Mouse (Mus musculus) splenic B cell, adult 2 months (primary cell): ENCODE results near the gene Lefty2.
"Not testable (repeated sequence)": the region's sequence is repeated elsewhere in the genome, so short reads cannot be mapped to it uniquely, and the experiment has no call there.

Experiments used
- DNase-seq: peaks from one replicate; pipeline ENCODE4 v3.0.0-alpha.2; 2011; ENCODE audit warnings: low read depth, low spot score
- H3K27me3 ChIP-seq: 2 replicates; pipeline ENCODE4 v1.6.1; 2012; ENCODE audit warnings: mild to moderate bottlenecking, low read length, moderate library complexity, mixed read lengths; ENCODE audit not compliant: control insufficient read depth, poor library complexity, insufficient read depth, severe bottlenecking
- H3K36me3 ChIP-seq: 2 replicates; pipeline ENCODE4 v1.6.1; 2012; ENCODE audit warnings: mild to moderate bottlenecking, low read length, moderate library complexity, mixed read lengths; ENCODE audit not compliant: control insufficient read depth, poor library complexity, insufficient read depth, severe bottlenecking

Gene Lefty2

DNA sequence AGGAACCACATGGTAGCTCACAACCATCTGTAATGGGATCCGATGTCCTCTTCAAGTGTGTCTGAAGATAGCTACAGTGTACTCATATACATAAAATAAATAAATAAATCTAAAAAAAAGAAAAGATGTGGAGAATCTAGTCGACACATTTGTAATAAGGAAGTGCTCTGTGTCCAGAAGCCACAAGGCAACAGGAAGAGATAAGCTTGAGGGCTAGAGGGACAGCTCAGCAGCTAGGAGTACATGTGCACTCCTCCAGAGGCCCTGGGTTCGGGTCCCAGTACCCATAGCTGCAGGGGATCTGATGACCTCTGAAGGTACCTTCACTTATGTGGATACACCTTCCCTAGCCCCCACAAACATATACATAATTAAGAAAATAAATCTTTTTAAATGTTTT lies 11.1 kb upstream of the Lefty2 start:
- DNase-seq: no peak
- H3K36me3 ChIP-seq: no peaks in the 10 kb centered on the region
- no peaks in the 10 kb centered on the region for H3K27me3 ChIP-seq

DNA sequence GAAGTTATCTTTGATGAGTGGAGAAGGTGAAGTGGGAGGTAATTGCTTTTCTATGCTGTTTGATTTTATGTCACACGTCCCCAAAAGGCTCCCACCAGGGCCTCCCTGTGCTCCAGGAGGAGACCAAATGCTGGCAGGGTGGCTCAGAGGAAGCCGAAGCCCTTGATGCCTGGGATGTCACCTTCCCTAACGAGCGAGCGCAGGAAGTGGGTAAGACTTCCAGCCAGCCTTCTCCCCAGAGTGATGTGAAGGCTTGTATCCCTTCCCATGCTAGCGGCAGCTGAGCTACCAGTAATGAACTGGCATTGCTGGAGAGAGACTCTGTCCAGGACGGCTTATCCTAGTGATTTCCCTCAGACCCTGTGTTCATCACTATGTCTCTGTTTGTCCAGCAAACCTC lies 9.2 kb upstream of the Lefty2 start:
- H3K36me3 ChIP-seq: no peaks in the 10 kb centered on the region
- no peaks in the 10 kb centered on the region for H3K27me3 ChIP-seq
- no peak for DNase-seq

DNA sequence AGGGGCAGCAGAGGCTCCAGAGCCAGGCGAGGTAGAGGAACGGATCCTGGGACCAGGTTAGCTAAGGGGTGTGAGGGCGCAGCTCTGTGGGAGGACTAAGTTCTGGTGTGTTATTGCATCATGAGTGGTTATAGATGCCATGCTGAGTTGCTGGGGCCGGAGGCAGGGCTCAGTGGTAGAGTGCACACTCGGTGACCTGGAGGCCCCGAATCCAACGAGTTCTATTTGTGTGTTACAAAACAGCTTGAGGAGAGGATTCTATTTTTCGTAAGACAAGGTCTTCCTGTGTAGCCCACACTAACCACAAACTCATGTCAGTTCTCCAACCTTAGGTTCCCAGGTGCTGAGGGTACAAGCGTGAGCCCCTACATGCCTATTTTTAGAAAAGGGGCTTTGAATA lies 8.4 kb upstream of the Lefty2 start:
- Histone ChIP-seq H3K27me3 (no peaks in the 10 kb centered on the region), H3K36me3 (no peaks in the 10 kb centered on the region)
- peak; percentile 19 for DNase-seq

DNA sequence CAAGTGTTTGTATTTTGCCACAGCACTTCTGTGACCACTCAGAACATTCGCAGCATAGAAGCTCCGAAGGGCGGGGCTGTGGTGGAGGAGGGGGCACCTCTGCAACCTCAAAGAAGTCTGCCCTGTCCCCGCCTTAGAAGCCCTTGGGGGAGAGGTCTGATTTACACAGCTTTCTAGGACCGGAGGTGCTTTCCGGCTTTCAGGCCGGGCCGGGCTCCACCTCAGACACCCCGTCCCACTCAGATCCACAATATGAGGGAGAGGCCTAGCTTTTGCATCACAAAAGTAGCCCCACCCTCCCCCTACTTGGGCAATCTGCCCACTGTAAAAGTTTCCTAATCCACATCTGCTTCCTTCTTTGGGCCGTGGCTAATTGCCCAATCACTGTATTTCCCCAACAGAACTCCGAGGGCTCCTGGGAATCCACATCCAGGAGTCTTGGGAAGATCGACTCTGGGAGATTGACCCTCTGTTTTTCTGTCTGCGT lies 4.3 kb upstream of the Lefty2 start:
- peak; percentile 26 for DNase-seq
- Histone ChIP-seq H3K27me3 (no peaks in the 10 kb centered on the region), H3K36me3 (no peaks in the 10 kb centered on the region)

DNA sequence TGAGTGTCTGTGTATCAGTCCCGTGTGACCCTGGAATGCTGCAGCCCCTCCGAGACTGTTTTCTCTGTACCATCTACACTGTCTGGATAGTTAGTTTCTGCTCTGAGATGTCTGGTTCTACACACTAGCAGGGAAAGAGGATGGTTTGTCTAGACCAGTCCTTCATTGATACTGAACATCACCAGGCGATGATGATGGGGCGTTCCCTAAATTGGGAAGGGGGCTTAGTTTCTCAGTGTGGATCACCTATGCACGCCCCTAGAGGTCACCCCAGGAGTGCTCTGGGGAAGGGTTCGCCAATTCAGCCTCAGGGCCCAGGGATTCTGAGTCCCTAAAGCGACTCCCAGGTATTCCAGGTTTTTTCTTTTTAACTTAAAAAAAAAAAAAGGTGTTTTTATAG lies 3.7 kb upstream of the Lefty2 start:
- Histone ChIP-seq H3K27me3 (no peaks in the 10 kb centered on the region), H3K36me3 (no peaks in the 10 kb centered on the region)
- DNase-seq: no peak

DNA sequence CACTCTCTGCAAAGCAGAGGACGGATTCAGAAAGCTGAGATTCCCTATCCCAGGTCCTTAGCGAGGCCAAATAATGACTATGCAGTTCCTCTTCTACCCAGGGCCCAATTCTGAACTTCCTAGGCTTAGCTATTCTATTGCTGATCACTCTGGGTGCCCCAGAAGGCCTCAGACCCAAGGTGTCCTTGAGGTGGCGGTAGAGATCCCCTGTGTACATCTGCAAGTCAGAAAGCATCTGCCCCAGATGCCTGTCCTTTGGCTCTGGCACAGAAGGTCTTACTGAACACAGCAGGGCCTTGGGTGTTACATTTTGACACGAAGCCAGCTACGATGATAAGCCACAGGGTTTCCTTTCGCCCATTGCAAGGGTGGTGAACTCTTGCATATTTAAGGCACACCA lies 3.1 kb upstream of the Lefty2 start:
- Histone ChIP-seq H3K36me3 (no peaks in the 10 kb centered on the region), H3K27me3 (no peaks in the 10 kb centered on the region)
- peak; percentile 66 for DNase-seq

DNA sequence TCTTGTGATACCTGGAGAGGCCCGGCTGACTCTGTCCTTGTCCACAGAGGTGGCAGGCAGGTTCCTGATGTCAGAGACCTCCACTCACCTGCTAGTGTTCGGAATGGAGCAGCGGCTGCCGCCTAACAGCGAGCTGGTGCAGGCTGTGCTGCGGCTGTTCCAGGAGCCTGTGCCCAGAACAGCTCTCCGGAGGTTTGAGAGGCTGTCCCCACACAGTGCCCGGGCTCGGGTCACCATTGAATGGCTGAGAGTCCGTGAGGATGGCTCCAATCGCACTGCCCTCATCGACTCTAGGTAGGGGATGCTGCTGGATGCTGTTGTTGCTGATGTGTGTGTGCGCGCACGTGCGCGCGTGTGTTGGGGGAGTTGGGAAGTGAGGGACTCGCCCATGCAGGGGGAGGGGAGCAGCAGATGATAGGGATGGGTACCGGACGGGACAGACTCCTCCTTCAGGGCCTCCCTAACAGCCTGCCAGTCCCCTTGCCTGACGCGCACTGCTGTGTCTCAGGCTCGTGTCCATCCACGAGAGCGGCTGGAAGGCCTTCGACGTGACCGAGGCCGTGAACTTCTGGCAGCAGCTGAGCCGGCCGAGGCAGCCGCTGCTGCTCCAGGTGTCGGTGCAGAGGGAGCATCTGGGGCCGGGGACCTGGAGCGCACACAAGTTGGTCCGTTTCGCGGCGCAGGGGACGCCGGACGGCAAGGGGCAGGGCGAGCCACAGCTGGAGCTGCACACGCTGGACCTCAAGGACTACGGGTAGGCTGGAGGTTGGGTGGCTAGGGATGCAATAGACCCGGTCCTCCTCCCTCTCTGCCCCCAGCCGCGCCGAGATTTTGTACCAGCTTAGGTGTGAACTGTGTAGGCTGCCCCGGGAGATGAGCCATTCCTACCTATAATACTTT lies 1.4 kb downstream of the Lefty2 start:
- not testable (repeated sequence) for H3K36me3 ChIP-seq, DNase-seq, H3K27me3 ChIP-seq

DNA sequence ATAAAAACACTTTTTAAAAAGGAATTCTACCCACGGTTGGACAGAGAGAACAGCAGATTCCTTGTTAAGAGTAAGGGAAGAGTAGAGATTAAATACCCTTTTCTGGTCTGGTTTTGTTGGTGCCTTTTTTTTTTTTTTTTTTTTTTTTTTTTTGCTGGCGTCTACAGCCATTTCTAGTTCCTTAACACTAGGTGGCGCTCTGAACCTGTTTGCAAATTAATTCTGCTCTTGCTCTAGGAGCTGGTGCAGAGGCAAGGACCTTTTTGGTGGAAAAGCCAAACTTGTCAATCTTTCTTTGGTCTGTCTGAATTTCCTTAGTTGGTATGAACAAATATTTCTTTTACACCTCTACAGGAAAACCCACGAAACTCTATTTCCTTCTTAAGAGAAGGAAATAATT lies 8.2 kb downstream of the Lefty2 start:
- DNase-seq: peak; percentile 77
- Histone ChIP-seq H3K27me3 (no peaks in the 10 kb centered on the region), H3K36me3 (no peaks in the 10 kb centered on the region; the same call in 1 of the 2 replicates)

DNA sequence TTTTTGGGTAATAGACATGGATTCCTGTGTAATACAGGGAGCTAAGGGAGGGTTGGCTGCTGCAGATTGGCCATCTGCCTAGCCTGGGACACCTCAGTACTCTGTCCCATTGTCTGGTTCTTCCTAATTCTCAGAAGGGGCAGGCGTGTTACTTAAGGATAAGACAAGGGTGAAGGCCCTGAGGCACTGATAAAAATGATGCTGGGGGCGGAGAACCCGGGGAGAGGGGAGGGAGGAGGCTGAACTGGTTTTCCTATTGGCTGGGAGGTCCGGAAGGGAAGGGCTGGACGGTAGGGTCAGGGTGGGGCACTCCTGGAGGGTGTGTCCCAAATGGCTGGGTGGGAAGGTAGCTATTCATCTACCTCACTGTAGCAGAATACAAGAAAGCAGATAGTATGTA lies 10.0 kb downstream of the Lefty2 start:
- no peaks in the 10 kb centered on the region for H3K27me3 ChIP-seq
- DNase-seq: no peak
- H3K36me3 ChIP-seq: peaks cover 5% of the 10 kb centered on the region

DNA sequence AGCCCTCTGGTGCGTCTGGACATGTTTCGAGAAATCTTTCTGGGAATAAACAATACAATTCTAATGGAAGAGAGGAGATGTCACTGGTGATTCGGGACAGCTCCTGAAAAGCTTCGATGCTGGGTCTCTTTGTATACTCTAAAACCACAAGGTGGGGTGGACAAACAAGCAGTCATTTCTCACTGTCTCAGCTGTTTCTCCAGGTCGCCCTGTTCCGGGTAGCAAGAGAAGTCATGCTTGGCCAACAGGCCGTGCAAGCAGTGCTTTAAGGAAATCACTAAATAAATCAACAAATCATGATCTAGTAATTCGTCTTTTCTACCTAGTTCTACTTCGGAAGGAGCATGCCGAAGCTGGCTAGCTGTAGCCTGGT lies 10.7 kb downstream of the Lefty2 start:
- no peaks in the 10 kb centered on the region for H3K27me3 ChIP-seq
- peaks cover 5% of the 10 kb centered on the region for H3K36me3 ChIP-seq

DNA sequence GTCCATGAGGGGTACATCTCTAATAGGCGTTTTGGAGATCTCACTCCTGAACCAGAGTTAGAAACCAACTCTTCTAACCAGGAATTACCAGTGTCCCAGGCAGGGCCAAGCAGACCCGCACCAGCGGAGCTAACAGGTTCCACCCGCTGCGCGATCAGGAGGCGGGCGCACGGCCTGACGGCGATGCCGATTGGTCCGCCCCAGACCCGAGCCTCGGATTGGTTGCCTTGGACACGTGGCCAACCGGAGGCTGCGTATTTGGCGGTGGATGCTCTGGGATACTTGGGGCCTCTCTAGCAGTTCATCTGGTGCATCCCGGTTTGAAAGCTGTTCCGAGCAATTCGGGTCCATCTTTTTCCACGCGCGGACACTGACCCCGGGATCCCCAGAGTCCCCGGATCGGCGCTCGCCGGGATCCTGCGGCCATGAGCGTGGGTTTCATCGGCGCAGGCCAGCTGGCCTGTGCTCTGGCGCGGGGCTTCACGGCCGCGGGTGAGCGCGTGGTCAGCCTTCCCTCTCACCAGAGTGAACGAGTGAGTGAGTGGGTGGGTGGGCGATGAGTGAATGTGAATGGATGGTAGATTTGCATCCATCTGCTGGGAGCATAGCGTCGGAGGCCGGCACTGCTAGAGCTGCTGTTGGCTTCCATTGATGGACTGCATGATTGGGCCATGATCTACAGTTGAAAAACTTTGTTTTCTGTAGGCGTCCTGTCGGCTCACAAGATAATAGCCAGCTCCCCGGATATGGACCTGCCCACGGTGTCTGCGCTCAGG lies 11.3 kb downstream of the Lefty2 start, which contains the start of gene Pycr2:
Gene Pycr2, plus strand, starts transcription at position 255 of the 776 bp plus-strand sequence.
- peak; percentile 94 for DNase-seq
- Histone ChIP-seq H3K36me3 (peaks cover 5% of the 10 kb centered on the region), H3K27me3 (no peaks in the 10 kb centered on the region)

More for the DNA sequence above, 10.7 kb downstream of the Lefty2 start:
- DNase-seq: no peak

DNA sequence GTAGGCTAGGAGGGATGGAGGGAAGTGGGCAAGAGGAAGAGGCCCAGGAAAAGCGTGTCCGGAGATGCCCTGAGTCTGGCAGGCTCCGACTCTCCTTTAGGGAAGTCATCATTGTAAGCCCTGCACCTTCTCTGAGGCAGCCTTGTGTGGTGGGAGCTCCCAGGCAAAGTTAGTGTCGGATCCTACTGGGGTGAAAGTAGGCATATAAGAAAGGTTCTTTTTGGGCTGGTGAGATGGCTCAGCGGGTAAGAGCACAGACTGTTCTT lies 11.8 kb downstream of the Lefty2 start:
- H3K36me3 ChIP-seq: peaks cover 5% of the 10 kb centered on the region
- H3K27me3 ChIP-seq: no peaks in the 10 kb centered on the region
- peak; percentile 22 for DNase-seq

DNA sequence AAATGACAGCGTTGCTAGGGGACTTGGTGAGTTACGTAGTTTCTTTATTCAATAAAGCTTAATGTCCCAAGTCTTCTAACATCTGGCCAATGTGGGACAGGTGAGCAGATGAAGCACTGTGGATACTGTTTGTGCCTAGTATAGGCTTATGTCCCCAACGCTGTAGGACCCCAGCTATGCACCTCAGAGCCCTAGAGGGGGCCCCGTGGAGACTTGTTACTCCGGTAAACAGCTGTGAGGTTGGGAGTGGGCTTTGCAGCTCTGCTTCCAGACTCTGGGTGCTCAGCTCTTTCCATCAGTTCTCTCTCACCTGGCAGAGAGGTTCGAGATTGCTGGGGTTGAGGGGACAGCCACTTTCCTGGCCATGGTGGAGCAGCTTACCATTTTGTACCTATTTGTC lies 12.4 kb downstream of the Lefty2 start:
- no peak for DNase-seq
- no peaks in the 10 kb centered on the region for H3K27me3 ChIP-seq

DNA sequence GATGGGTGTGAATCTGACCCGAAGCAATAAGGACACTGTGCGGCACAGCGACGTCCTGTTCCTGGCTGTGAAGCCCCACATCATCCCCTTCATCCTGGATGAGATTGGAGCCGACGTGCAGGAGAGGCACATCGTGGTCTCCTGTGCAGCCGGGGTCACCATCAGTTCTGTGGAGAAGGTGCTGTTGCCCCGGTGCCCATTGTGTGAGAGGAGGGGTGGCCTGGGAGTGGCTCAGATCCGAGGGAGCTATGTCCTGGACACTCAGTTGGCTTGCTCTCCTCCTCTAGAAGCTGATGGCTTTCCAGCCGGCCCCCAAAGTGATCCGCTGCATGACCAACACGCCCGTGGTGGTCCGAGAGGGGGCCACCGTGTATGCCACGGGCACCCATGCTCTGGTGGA lies 13.0 kb downstream of the Lefty2 start:
- DNase-seq: no peak
- peaks cover 5% of the 10 kb centered on the region for H3K36me3 ChIP-seq
- H3K27me3 ChIP-seq: no peaks in the 10 kb centered on the region

More for the DNA sequence above, 12.4 kb downstream of the Lefty2 start:
- peaks cover 5% of the 10 kb centered on the region for H3K36me3 ChIP-seq

DNA sequence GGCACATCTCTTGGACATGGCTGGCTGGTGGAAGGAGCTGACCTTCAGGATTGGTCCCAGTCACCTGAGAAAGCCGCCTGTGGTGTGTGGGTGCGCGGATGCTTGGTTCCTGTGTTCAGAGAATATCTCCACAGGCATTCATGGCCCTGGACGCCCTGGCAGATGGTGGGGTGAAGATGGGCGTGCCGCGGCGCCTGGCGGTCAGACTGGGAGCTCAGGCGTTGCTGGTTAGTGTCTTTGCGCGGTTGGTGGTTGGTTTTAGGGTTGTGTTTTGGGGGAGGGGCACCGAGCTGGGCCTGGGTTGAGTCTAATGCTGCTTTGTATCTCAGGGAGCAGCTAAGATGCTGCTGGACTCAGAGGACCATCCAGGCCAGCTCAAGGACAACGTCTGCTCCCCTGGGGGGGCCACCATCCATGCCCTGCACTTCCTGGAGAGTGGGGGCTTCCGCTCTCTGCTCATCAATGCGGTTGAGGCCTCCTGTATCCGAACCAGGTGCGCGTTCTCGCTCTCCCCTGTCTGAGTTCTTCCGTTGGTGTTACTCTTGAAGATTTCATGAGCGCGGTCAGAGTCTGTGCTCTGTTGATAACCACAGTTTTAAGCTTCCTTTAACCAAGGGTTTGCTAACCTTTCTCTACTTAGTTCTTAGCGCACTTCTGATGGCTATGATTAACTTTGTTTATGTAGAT lies 13.7 kb downstream of the Lefty2 start:
- Histone ChIP-seq H3K36me3 (peaks cover 5% of the 10 kb centered on the region), H3K27me3 (no peaks in the 10 kb centered on the region)
- no peak for DNase-seq
